Mouse (Mus musculus) monocyte, adult 5-6 weeks (primary cell): ENCODE results near the gene Arfgap3. TPM values are rescaled to one million over a fixed set of nuclear protein-coding genes. Genes with fewer than 3 reads are reported as not detected.
"Not testable (repeated sequence)": the region's sequence is repeated elsewhere in the genome, so short reads cannot be mapped to it uniquely, and the experiment has no call there.

Experiments used
- ATAC-seq: fragments of 153-309, 156-312 bp; replicated peaks from 2 replicates; pipeline ENCODE4 v1.8.0; 2017; ENCODE audit warnings: mild to moderate bottlenecking; ENCODE audit not compliant: low TSS enrichment, insufficient number of reproducible peaks, severe bottlenecking, poor library complexity, low FRiP score
- total RNA-seq: library from RNA; stranded (forward); fragments of 200-1000, 200-491, 200-594 nt; gene quantifications from 3 replicates; pipeline ENCODE4 v1.2.3, GENCODE M21; 2017

Gene Arfgap3
- total RNA-seq, 1 experiment from 2014 or later, result 15.1 TPM

DNA sequence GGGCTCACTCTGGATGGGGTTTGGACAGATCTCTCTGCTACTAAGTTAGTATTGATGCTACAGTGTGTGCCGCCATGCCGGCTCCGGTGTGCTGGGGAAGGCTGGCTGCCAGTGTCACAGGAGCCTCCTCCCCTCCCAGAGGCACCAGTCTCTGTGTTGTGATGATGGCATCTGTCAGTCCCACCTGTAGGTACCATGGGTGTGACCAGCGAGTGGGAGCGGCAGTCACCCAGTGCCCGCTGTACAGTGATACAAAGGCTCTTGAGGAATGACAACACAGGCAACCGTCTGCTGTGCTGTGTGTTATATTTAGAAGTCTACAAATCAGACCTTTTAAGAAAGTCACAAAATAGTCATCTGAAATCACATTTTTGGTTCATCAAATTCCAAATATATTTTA, 50.6 kb downstream of the Arfgap3 start:
- no peak for ATAC-seq

- no peak for ATAC-seq
Observed at GRCm38 (mm10) chr15:83298810-83299209, 51.2 kb downstream of the Arfgap3 start.

DNA sequence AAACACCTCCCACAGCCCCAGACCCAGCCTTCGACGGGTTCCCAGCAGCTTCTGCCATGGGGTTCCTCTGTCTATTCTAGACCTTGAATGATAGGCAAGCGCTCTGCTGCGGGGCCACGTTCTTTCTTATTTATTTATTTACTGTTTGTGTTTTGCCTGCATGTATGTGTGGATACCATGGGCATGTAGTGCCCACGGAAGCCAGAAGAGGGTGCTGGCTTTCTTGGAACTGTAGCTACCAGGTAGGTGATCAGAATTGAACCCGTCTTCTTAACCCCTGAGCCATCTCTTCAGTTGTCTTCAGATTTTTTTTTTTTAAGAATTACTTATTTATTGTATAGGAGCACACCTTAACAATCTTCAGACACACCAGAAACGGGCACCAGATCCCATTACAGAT, 51.7 kb downstream of the Arfgap3 start:
- no peak for ATAC-seq

DNA sequence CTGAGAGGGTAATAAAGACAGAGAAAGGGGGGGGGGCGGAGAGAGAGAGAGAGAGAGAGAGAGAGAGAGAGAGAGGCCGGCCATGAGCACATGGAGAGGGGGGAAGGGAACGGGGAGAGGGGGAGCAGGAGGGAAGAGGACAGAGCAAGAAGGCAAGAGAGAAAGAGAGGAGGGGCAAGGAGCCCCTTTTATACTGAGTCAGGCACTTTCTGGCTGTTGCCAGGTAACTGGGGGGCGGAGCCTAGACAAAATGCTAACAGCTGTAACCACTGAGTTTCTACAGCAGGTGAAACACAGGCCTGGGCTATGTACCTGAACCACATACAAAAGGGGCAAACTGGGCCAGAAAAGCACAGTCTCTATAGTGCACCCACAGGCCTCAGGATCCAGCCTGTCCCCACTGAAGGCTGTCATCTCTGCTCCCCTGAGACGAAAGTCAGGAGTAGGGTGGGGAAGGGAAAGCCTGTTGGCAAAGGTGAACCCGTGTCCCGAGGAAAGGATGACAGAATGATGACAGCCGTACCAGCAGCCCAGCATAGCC, 53.2 kb downstream of the Arfgap3 start:
- no peak for ATAC-seq

- no peak for ATAC-seq
Observed at GRCm38 (mm10) chr15:83296050-83296449, 54.0 kb downstream of the Arfgap3 start.

GRCm38 (mm10) chr15:83294954-83295353, 55.1 kb downstream of the Arfgap3 start:
- ATAC-seq, result no peak

- ATAC-seq, result no peak
Observed at GRCm38 (mm10) chr15:83293706-83294645, 56.1 kb downstream of the Arfgap3 start.

- no peak for ATAC-seq
Observed at GRCm38 (mm10) chr15:83293144-83293543, 56.9 kb downstream of the Arfgap3 start.

- ATAC-seq, result no peak
Observed at GRCm38 (mm10) chr15:83292261-83293056, 57.6 kb downstream of the Arfgap3 start.

GRCm38 (mm10) chr15:83290899-83291298, 59.1 kb downstream of the Arfgap3 start:
- ATAC-seq, result no peak

GRCm38 (mm10) chr15:83284828-83285227, 65.2 kb downstream of the Arfgap3 start:
- ATAC-seq, result no peak

DNA sequence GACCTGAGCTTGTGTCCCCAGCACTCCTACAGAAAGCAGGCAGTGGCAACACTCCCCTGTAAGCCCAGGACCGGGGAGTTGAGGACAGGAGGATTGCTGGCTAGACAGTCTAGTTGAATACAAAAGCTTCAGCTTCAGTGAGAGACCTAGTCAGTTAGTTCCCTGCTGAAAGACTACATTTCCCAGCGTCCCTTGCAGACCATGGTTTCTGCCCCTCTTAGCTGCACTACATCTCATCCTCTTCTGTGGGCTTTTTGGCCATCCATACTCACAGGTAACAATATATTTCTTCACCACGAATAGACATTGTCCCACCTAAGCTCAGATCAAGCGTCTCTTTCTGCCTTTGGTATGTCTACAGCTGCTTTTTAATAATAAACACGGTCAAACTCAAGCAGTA, 67.7 kb downstream of the Arfgap3 start:
- ATAC-seq, result no peak

- no peak for ATAC-seq
Observed at GRCm38 (mm10) chr15:83281303-83281702, 68.7 kb downstream of the Arfgap3 start.

- ATAC-seq, result no peak
Observed at GRCm38 (mm10) chr15:83278579-83278978, 71.5 kb downstream of the Arfgap3 start.

- ATAC-seq, result no peak
Observed at GRCm38 (mm10) chr15:83277451-83277850, 72.6 kb downstream of the Arfgap3 start.

DNA sequence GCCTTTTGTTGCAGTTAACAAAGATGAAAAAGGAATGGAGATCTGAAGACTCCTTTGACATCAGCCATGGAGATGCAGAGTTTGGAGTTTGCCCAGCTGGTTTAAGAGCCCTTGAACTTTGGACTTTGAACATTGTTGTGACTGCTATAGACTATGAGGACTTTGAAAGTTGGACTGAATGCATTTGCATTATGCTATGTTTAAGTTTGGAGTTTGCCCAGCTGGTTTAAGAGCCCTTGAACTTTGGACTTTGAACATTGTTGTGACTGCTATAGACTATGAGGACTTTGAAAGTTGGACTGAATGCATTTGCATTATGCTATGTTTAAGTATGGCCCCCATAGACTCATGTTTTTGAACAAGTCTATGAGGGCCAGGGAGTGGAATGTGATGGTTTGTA, 75.8 kb downstream of the Arfgap3 start:
- ATAC-seq, result not testable (repeated sequence)

DNA sequence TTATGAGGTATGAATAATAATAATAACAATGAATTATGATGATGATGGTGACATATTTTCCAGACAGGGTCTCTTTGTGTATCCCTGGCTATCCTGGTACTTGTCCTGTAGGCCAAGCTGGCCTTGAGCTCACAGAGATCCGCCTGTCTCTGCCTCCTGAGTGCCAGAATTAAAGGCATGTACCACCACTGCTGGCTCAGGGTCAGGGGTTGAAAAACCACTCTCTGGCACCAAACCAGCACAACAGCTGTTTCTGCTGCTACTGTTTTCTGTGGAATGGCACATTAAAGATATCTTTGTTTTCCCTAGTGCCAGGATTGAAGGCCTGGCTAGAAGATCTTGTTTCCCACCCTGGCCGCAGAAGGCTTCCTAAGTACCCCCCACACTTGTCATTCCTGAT, 77.0 kb downstream of the Arfgap3 start:
- ATAC-seq, result no peak

- not testable (repeated sequence) for ATAC-seq
Observed at GRCm38 (mm10) chr15:83271221-83271620, 78.8 kb downstream of the Arfgap3 start.

GRCm38 (mm10) chr15:83269985-83270384, 80.1 kb downstream of the Arfgap3 start:
- ATAC-seq, result not testable (repeated sequence)
